Mouse (Mus musculus) neutrophil, adult 83 days (primary cell): ENCODE measurements around the gene AF067061. TPM values are rescaled to one million over a fixed set of nuclear protein-coding genes. Genes with fewer than 3 reads are reported as not detected.

Experiments used
- total RNA-seq, 2 experiments: library from RNA; stranded (reverse); gene quantifications; one replicate each; pipeline ENCODE4 v1.2.4; 2023

AF067061 gene
- total RNA-seq: not detected

GRCm38 (mm10) chr13:120262870-120263269 lies at the start of gene AF067061:
Gene AF067061, plus strand, starts transcription at chr13:120263114.

GRCm38 (mm10) chr13:120215847-120216246 lies 47.1 kb upstream of the AF067061 start, which contains the start of gene Gm21762:
Gene Gm21762, minus strand, starts transcription at chr13:120215947.

GRCm38 (mm10) chr13:120238811-120239210 lies 24.1 kb upstream of the AF067061 start, which contains the start of gene Gm21731:
Gene Gm21731, plus strand, starts transcription at chr13:120239111.

GRCm38 (mm10) chr13:120299991-120300442 lies 37.1 kb downstream of the AF067061 start, which contains the start of gene BC147527:
Gene BC147527, plus strand, starts transcription at chr13:120300392.

Other genes starting within 250 kb of the AF067061 start
- gene Gm36079, start 236.1 kb upstream of the AF067061 start, total RNA-seq: 1 to 10 TPM; 2.7 to 7.1 TPM
- gene Gm21188, start 210.9 kb upstream of the AF067061 start, total RNA-seq: 10 to 100 TPM; 68.5 to 74.3 TPM
- gene Gm20767, start 122.9 kb upstream of the AF067061 start, total RNA-seq: not detected
- gene Gm21818, start 90.7 kb upstream of the AF067061 start, total RNA-seq: not detected
- not detected for gene Gm21762, start 47.2 kb upstream of the AF067061 start, total RNA-seq
- not detected for gene Gm21731, start 24.0 kb upstream of the AF067061 start, total RNA-seq
- 1 to 10 TPM; 2.3 to 3.2 TPM for gene BC147527, start 37.3 kb downstream of the AF067061 start, total RNA-seq
- not detected for gene Tcstv3, start 53.8 kb downstream of the AF067061 start, total RNA-seq